In the genomic region with DNA sequence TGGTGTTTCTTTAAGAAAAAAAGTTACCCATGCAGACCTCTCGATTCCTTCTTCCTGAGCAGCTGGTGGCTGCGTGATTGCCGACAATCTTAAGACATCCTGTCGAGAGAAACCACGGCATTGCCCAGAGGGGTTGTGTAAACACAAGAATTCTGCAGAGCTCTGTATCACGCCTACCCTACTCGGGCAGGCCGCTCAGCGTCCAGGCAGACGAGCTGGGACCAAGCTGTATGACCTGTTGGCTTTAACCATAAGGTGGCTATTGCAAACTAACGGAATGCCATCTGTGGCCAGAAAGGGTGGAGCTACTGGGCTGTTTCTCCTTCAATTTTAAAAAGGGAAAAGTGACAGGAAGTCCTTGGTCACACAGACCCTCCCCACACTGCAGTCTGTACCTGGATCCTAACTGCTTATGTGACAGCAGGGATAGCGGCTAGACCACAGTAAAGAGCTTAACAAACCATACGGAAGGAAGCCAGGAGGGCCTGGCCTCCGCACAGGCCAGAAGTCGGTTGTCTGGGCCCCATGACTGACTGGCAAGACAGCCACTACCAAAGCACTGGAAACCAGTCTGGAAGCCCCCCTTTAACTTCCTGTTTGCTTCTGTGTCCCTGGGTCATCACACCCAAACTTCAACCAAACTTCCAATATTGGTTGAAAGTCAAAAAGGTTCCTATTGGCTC, we compare ENCODE assay signal across 8 mouse cellular contexts. TPM values are rescaled to one million over a fixed set of nuclear protein-coding genes. Genes with fewer than 3 reads are reported as not detected.
A peak's percentile ranks its signal among the peaks of the same experiment; 100 is the strongest.
DNase-seq lines count a peak whose midpoint lies in the region; ATAC-seq lines count a peak whose summit lies in the region.

No protein-coding gene starts in this region.

- no peaks in the 10 kb centered on the region for H3K27me3 ChIP-seq in heart, embryonic 12.5 days (replicated peaks)

- H3K9ac ChIP-seq in heart, embryonic 12.5 days: no peak overlapping the region

- H3K79me2 ChIP-seq in macrophage (ENCODE audit: inconsistent target): no peaks in the 10 kb centered on the region

- WGBS in heart, embryonic 12.5 days: 32% methylated on average over 15 of the region's 15 CpGs
- WGBS in macrophage (ENCODE audit: missing documents): 17% methylated on average over 15 of the region's 15 CpGs

- ATAC-seq in activated CD4-positive, CD25-positive, alpha-beta regulatory T cell, adult 4 months: peak; percentile 64
- peak; percentile 66; the same call in 1 of the 2 replicates for ATAC-seq in heart, embryonic 12.5 days (ENCODE audit: insufficient number of reproducible peaks, low FRiP score)
- ATAC-seq in erythroid progenitor cell, adult 5-6 weeks (replicated peaks; ENCODE audit: low FRiP score, poor library complexity, severe bottlenecking): no peak

- H3K27ac ChIP-seq in heart, embryonic 12.5 days (ENCODE audit: poor library complexity, severe bottlenecking): peak overlapping the region; percentile 78
- H3K27ac ChIP-seq in macrophage: peak overlapping the region; percentile 42

- no peaks in the 10 kb centered on the region for H3K9me3 ChIP-seq in heart, embryonic 12.5 days (replicated peaks)

- H3K4me3 ChIP-seq in heart, embryonic 12.5 days: no peak overlapping the region
- H3K4me3 ChIP-seq in macrophage (ENCODE audit: inconsistent target): no peak overlapping the region

- peaks cover 28% of the 10 kb centered on the region for H3K4me1 ChIP-seq in heart, embryonic 12.5 days (replicated peaks)

- peak; percentile 79 for DNase-seq in 3T3-L1 (ENCODE audit: low read depth, low spot score)
- DNase-seq in kidney, postnatal 14 days: peak; percentile 43
- no peak for DNase-seq in urinary bladder, postnatal 4 days (ENCODE audit: low spot score in 2 of 2)
- DNase-seq in left cerebral cortex, postnatal 25 days (ENCODE audit: low spot score in 2 of 2): no peak

- H3K36me3 ChIP-seq in heart, embryonic 12.5 days: peaks cover 11% of the 10 kb centered on the region
- peaks cover 36% of the 10 kb centered on the region for H3K36me3 ChIP-seq in macrophage (ENCODE audit: inconsistent target)

- intact Hi-C loops in left cerebral cortex, postnatal 25 days (cut with DNase I): no loop called here

- peak overlapping the region; percentile 19 for H3K4me2 ChIP-seq in heart, embryonic 12.5 days

RNA-seq across cellular contexts. Expression of a gene that starts 24.8 kb away (rescaled TPM):
- polyA plus RNA-seq in activated CD4-positive, CD25-positive, alpha-beta regulatory T cell, adult 4 months (2017; shearing (Covaris generic)): 10 to 100 TPM; 27.6 to 32.1 TPM
- 15.6 and 17.5 TPM in 2 replicates for polyA plus RNA-seq in heart, embryonic 12.5 days (2016; fragmentation: Nextera tagmentation; extraction: Ambion mirVana)
- total RNA-seq in macrophage (2018; cell fraction: chromatin; rRNA removed): 1,000 to 10,000 TPM in 5 of 26 experiments, 100 to 1,000 TPM in 21; 271 to 1,208 (median 683) TPM
- 100 to 1,000 TPM; 257 to 838 (median 484) TPM for total RNA-seq in macrophage (2018; cell fraction: cytosol; rRNA removed)
- total RNA-seq in macrophage (2018; cell fraction: nucleus; rRNA removed): 1,000 to 10,000 TPM in 10 of 26 experiments, 100 to 1,000 TPM in 16; 418 to 1,412 (median 857) TPM
- 203 to 517 TPM (median 444 TPM) in 3 replicates for polyA plus RNA-seq in macrophage (2018)
- total RNA-seq in left cerebral cortex, postnatal 25 days (2021): 10 to 100 TPM; 14.9 to 16.7 TPM
- 8.4 and 20.5 TPM in 2 replicates for total RNA-seq in erythroid progenitor cell, adult 5-6 weeks (2015; ENCODE audit: low replicate concordance)
- total RNA-seq in erythroid progenitor cell, adult 5-6 weeks (2017; ENCODE audit: low replicate concordance): 4.6 and 5.1 TPM in 2 replicates

RNA-seq across cellular contexts. Expression of a gene that starts 47.1 kb away (rescaled TPM):
- 1 to 10 TPM; 2.6 to 2.8 TPM for polyA plus RNA-seq in activated CD4-positive, CD25-positive, alpha-beta regulatory T cell, adult 4 months (2017; shearing (Covaris generic))
- polyA plus RNA-seq in heart, embryonic 12.5 days (2016; fragmentation: Nextera tagmentation; extraction: Ambion mirVana): 18.4 and 19.4 TPM in 2 replicates
- total RNA-seq in macrophage (2018; cell fraction: chromatin; rRNA removed): 100 to 1,000 TPM; 104 to 832 (median 143) TPM
- 10 to 100 TPM; 28.1 to 47.9 (median 37.7) TPM for total RNA-seq in macrophage (2018; cell fraction: cytosol; rRNA removed)
- total RNA-seq in macrophage (2018; cell fraction: nucleus; rRNA removed): 100 to 1,000 TPM in 13 of 26 experiments, 10 to 100 TPM in 13; 54.2 to 599 (median 108) TPM
- 20.9 to 39.4 TPM (median 25.3 TPM) in 3 replicates for polyA plus RNA-seq in macrophage (2018)
- total RNA-seq in left cerebral cortex, postnatal 25 days (2021): 100 to 1,000 TPM; 256 to 266 TPM
- 23.9 and 25.2 TPM in 2 replicates for total RNA-seq in erythroid progenitor cell, adult 5-6 weeks (2015; ENCODE audit: low replicate concordance)
- 27.9 and 38.0 TPM in 2 replicates for total RNA-seq in erythroid progenitor cell, adult 5-6 weeks (2017; ENCODE audit: low replicate concordance)

Comparison
In these comparisons a context has a peak if more than half of its experiments do, and no peak if none do; other contexts are left out.
1. DNase-seq: peak in 3T3-L1 (single experiment) and kidney, postnatal 14 days (single experiment); none in urinary bladder, postnatal 4 days (0 of 2) and left cerebral cortex, postnatal 25 days (0 of 2).